Mouse (Mus musculus) gonadal fat pad, adult 2 months (tissue): Measurements from ENCODE around the gene Cactin. TPM values are rescaled to one million over a fixed set of nuclear protein-coding genes. Genes with fewer than 3 reads are reported as not detected.

Experiments
- DNase-seq: peaks from one replicate; pipeline ENCODE4 v3.0.0-alpha.2; 2012; ENCODE audit warnings: low read depth
- polyA plus RNA-seq: library from polyadenylated mRNA; depleted of rRNA; stranded (reverse); fragments of >200 nt; gene quantifications from 2 replicates; pipeline ENCODE4 v1.2.3, GENCODE M21; 2012; rRNA removed

The Cactin gene
- polyA plus RNA-seq: 24.8 and 25.0 TPM in 2 replicates

DNA sequence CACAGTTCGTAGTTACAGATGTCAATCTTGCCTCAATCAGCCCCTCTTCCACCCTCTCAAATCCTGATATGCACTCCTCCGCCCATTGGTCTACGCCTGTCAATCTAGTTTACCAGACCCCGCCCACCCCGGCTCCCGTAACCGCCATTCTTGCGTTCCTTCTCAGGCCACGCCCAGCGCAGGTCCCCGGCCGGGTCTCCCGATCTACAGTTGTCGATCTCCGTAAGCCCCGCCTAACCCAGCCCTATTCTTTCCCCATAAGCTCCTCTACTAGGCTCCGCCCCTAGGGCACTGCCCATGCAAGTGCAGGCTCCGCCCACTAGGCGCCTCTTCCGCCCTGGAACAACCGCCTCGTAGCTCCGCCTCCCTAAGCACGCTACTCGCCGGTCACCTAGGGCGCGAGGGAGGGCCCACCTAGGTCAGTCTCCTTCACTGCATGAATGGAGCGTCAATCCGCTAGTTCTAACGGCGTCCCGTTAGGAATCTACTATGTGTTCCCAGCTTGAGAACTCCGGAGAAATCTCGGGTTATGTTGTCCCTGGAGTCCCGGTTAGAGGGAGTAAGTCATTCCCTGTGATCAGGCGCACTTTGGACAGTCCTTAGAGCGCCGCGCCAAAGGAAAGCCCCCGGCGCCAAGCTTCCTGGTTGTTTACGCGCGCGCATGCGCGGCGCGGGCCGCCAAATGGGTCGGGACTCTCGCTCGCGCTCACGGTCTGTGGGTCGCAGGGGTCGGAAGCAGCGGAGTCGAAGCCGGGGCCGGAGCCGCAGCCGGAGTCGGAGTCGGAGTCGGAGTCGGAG lies at the start of gene Cactin:
TSS of gene Cactin (plus strand) at position 554 of the 798 bp plus-strand sequence.
- peak; percentile 97 for DNase-seq

DNA sequence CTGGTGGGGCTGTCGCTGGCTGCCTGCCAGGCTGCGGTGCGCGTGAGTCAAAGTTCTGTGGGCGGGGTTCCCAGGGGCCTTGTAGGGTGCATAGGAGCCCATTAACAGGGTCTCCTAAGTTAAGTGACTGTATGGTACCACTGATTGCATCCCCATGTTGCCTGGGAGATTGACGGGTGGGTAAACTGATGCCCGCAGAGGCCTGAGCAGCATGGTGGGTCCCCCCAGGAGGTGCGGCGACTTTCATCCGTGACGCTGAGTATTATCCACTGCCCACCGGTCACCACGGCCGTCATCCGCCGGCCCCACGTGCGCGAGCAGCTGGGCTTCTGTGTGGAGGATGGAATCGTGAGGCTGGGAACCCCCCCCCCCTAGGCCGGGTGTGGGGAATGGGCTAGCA lies 48.5 kb upstream of the Cactin start:
- DNase-seq: no peak

DNA sequence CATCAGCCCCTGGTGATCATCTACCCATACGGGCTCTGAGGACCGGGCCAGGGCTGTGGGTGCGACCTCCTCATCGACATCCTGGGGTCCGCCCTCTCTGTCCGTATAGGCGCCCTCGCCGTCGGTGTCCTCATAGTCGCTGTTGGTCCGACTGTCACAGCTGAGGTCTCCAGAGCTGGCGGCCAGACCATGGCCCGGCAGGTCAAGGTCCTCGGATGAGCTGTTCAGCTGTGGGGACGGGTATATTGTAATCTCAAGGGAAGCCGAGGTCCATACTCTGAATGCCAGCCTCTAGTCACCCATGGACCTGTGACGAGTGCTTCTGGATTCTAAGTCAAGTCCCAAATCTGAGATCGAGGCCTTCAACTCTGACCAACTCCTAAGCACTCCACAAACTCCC lies 47.1 kb upstream of the Cactin start:
- DNase-seq: no peak

DNA sequence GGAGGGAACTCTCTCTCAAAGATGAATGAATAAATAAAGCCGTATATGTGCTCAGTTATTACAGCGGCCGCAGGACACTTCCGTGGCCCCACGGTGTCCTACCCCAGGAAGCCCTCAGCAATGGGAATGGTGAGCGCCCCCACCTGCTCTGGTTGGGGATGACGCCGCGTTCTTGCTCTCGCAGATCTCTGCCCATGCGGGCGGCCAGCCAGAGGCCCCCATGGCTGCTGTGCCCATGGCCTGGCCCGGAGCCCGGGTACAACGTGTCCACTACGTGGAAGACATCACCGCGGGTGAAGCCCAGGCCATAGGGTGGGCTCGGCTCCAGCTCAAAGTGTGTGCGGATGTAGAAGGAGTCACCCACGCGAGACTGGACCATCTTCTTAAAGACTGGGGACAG lies 43.2 kb upstream of the Cactin start:
- DNase-seq: no peak

DNA sequence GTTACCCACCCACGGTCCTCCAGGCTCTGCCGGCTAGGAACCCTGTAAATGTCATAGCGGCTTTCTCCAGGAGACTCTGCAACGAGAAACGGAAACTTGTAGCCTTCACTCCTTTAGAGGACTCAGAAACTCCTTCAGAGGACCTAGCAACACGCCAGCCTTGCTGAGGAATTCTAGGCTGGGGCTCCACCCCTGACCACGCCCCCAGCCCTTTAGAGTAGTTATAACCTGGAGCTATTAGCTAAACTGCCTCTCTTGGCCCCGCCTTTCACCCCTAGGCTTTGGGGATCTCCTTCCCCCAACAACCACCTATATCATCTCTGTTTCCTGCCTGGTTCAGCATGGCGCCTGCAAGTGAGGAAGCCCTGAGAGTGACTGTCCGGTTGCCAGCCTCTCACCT lies 41.4 kb upstream of the Cactin start:
- no peak for DNase-seq

DNA sequence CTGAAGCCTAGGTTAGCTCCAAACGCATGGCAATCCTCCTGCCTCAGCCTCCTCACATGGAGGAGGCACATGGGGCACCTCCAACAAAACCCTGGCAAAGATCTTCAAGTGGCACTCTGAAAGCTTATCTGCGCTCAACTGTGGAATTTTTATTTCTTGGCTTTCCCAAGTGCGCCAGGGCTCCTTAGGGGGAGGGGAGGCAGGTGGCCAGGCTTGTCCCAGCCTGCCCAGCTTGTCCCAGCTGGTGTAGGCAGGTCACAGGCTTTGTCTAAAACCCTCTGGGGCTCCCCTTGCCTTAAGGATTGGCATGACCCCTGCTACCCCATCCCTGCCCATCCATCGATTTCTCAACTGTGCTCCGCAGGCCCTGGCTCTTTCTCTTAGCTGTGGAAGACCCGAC lies 36.7 kb upstream of the Cactin start:
- no peak for DNase-seq

DNA sequence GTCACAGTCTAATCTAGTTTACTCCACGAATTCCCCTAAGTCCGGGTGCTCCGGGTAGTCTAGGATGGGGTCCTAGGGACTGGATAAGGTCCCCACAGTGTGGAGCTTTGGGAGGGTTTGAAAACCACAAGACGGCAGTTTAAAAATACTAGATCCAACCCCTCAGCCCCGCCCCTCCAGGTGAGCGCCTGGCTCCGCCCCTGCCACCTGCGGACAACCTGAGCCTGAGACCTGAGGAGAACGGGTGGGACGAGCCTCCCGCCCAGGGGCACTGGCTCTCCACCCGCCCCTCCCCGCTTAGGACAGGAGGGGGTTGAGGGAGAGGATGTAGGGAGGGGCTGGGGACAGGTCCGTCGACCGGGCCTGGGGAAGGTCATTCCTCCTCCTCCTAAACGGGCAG lies 36.2 kb upstream of the Cactin start:
- DNase-seq: no peak

DNA sequence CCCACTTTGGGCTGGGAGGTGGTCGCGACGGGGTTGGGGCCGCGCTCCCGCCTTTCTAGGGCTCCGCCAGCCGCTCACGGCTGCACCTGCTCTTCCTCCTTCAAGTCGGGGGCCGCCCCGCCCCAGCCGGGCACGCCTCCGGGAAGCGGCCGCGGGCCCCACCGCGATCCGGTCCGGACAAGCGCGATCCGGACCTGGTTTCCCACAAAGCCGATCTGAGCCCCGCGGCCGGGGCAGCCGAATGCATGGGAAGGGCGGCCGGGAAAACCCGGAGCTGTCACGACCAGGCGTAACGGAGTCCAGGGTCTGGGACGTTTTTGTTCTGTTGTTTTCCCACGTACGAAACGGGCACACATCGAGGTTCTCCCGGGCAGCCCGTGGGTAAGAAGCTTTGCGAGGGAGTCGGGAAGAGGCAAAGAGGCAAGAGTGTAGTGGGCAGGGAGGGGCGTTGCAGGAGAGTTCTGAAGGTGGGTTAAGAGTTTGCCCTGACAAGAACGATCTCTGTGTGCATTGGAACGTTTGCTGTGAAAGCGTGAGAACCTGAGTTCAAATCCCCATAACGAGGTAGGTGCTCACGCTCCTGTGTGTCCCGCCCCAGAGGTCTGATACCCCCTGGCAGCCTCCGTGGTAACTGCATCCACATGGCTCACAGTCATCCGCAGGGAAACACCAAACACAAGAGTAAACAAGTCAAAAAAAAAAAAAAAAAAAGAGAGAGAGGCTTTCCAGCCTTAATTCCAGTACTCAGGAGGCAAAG lies 35.0 kb upstream of the Cactin start:
- DNase-seq: no peak

DNA sequence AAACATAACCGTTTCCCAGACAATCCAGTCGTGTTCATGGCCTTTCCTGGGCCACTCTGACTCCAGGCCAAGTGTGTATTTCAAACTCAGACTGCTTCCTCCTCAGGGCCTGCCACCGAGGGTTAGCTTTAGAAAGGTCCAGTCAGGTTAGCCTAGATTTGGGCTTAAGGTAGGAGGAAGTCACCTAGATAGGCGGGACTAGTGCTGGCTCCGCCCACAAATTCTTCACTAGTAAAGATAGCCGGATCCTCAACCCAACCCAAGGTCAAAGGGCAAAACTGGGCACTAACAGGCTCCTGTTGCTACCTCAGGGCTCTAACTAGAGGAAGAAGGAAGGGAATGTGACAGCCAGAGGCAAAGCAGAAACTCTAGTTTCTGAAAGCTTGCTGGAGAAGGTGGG lies 34.3 kb upstream of the Cactin start:
- no peak for DNase-seq

DNA sequence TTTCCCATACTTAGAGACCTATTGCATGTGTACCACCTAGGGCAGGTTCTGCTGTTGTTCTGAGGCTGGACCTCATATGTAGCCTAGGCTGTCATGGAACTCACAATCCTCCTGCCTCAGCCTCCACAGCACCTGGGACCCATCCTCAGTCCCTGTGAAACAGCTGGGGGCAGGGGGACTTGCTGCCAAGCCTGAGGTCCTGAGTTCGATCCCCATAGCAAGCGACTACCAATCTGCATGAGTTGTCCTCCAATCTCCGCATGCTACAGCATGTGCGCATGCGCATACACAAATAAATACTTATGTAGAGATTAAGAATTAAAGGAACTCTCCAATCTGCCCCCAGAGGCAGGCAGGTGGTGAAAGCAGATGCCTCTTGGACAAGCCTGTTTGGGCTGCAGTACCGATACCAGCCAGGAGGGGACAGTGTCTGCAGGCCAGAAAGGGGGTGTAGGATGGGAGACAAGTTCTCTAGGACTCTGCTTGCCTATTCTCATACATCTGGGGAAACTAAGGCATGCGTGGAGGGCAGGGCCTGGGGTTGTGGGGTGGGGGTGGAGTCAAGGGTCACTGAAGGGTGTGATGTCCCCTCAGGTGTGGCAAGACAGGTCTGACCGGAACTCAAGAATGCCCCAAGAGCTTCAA lies 33.3 kb upstream of the Cactin start:
- no peak for DNase-seq

DNA sequence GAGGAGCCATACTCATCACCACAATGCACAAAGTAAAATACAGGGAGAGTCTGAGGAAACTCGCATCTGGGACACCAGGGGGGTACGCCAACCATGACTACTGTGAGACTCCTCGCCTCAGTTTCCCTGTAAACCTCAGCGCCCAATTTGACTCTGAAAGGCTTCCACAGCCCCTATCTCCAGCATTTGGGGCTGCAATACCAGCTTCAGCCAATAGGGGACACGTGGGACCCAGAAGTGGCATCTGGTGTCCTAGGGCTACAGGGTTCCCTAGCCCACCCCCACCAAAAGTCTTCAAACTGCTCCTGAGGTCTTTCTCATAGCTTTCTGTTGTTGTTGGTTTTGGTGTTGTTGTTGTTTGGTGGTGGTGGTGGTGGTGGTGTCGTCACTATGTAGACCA lies 32.3 kb upstream of the Cactin start:
- DNase-seq: no peak

DNA sequence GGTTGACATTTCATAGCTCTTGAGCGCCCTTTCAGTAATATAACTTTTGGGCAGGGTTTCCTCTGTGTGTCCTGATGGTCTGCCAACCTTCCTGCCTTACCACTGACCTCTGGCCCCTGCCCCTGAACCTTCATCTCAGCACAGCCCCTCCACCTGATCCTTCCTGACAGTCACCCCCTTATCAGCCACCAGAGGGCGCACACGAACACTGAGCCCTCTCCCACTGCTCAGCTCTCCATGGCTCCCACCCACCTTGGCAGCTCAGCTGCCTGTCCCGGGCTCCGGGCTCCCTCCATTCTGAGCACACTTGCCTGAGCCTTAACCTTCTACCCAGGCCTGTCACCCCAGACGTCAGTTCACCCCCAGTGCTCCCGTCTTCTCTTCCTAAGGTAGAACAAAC lies 31.6 kb upstream of the Cactin start:
- DNase-seq: no peak

DNA sequence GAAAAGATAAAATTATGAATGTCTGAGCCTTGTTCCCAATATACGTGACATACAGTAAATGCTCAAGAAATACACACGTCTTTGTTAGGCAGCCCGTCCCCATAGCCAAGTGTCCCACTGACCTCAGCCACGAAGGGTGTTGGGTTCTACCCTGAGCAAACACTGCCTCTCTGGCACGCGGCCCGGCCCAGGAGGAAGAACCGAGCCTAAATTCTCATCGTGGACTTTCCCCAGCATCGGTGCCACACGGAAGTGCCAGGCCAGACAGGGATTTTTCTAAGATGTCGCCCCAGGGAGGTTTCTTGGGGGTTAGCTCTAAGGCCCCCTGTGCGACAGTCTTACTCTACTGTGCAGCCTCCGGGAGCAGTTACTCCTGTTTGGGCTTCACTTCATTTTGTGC lies 31.1 kb upstream of the Cactin start:
- DNase-seq: no peak

DNA sequence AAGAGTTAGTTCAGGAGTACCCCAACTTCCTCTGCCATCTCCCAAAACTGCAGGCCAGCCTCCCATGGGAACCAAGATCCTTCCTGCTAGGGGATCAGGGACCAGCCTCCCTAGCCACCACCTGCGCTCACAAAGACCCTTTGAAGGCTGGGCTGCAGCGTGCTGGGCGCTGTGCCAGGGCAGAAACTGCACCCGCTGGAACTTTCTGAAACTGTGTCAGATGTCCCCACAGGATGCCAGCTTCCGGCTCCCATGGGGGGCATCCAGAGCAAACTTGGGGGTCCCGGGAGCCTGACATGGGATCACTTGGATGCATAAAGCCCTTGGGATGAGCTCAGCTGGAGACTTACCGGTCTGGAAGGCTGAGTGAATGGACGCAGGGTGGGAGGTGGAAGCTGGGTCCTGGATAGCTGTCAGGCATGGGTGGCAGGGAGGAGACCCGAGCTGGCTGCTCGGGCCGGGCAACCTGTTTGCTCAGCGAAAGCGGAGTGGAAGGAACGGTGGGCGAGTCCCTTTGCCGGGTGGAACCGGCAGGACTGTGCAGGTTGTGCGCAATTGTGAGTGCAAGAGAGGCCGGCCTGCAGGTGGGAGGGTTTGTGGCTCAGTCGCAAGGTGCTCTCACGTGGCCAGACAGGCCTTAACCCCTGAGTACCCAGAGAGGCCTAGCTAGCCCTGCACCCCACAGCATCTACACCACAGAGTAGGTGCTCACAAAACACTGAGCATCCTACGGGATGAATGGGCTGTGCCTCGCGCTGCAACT lies 30.0 kb upstream of the Cactin start:
- no peak for DNase-seq

DNA sequence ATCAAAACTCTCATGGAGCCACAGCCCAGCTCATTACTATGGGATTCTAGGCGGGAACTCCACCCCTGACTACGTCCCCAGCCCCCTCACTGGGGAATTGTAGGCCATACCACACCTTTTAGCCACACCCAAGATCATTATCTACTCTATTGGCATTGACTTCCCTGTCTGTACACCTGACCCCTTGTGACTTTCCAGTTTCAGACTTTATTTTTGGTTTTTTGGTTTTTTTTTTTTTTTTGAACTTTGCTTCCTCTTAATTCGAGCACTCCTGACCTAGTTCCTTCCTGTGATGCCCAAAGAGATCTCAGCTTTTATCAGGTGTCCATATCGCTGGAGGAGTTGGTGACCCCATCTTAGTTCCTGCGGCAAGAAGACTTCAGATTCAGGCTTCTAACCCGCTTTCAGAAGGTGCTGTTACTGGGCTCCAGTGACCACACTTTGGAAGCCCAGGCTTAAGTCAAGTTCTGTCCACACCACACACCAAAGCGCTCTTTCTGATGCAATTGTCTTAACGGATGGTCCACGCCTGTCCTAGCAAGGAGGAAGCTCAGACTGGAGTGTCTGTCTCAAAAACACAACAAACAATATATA lies 29.3 kb upstream of the Cactin start, which contains the start of gene Tjp3:
TSS of gene Tjp3 (minus strand) at position 71 of the 594 bp plus-strand sequence.
- DNase-seq: no peak

DNA sequence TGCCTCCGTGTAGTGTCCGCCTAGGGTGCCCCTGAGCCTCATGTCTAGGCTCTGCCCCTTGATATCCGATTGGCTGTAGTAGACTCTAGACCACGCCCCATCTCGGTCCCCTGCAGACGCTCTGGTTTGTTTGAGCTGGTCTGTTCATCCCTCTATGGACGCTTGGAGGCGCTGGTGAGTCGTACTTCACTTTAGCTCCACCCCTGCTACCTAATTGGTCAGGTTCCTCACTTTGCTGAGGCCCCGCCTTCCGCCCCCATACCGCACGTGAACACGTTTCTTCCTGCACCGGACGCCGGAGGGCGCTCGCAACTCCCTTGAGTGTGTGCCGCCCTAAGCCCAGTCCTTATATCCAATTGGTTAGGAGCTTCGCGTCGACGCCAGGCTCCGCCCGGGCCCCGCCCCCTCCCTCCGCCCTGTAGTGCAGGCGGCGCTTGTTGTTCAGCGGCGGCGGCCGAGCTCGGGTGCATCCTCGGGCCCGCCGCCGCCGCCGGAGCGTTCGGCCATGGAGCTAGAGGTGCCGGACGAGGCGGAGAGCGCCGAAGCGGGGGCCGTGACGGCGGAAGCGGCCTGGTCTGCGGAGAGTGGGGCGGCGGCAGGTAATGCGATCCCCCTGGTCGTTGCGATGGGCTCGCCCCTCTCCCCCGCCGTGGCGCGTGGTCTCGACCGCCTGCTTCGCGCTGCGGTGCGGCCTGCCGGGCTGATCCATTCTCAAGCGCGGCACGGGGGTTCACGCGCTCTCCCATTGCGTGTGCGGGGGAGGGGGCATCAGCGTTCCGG lies 28.2 kb upstream of the Cactin start, which contains the start of gene Pip5k1c:
TSS of gene Pip5k1c (plus strand) at position 410 of the 780 bp plus-strand sequence.
- peak; percentile 92 for DNase-seq

DNA sequence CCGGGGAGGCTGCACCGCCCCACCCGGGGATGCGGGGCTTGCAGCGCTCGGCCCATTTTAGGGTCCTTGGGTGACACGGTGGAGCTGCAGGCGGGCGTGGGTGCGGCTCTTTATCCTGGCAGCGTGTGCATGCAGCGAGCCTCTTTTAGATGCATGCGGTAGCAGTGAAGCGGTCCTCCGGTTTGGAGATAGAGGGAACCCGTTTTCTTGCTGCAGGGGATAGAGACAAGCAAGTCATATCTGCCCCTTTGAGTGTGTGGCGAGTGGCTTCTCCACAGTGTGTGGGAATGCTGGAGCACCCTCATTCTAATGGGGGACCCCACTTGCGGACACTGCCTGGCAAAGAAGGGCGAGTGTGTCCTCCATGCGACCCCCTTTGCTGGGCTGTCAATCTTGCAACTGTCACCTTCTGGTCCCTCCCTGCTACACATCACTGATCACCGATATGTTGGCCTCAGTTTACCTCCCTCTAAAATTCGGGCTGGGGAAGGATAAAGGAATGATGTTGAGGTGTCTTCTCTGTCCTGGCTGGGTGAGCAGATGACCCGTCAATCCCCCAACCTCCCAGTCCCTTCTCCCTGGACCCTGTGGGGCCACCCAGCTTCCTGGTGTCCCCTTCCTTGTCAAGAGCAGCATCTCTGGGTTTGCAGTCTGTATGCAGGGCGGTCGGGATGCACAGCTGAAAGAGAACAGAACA lies 27.4 kb upstream of the Cactin start:
- DNase-seq: no peak

DNA sequence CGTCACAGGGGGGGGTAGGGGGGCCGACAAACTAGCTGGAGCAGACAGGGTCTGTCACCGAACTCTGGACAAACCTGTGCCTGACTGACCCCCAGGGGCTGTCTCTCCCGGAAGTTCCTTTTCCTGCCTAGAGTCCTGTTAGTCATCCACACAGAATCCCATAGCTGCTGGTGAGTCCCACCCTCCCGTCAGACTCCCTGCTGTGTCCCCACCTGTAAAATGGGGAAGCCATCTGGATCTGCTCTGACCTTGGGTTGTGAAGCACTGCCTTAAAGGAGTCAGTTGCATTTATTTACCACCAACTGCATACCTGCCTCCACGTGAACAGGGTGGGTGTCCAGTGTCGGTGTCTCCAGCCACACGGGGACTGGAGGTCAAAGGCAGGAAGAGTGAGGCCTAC lies 26.5 kb upstream of the Cactin start:
- no peak for DNase-seq

DNA sequence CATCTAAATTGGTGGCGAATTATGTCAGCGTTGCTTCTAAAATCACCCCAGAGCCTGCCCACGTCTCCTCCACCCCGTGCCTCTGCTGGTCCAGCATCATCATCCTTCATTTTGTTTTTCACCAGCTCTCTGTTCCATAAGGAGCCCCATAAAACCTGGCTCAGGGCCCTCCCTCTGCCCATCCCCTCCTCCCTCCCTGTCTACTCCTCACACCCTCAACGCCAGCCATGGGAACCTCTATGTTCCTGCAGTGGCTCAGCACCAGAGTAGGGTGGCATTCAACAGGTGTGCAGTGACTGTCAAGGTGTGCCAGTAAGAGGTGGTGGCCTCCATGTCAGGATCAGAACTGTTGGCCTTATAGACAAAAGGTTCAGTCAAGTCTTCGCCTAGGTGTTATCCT lies 25.7 kb upstream of the Cactin start:
- DNase-seq: no peak

DNA sequence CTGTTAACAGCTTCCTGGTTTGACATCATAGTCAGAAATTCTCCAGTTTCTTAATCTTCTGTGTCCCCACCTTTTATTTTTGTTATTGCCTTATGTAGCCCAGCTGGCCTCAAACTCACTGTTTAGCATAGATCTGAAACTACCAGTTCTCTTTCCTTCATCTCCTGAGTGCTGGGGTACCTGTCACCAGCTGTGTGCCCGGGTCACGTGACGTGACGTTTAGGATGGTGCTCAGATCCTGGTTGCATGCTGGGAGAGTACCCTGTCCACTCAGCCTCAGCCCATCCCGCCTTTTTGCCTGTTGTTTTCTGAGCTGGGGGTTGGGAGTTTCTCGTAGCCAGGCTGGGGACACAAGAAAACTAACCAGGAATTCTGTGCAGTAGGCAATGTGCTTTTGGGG lies 23.7 kb upstream of the Cactin start:
- no peak for DNase-seq
